Mouse (Mus musculus) left cerebral cortex, adult 2 months (tissue): Measurements from ENCODE around the gene Cdc26. TPM values are rescaled to one million over a fixed set of nuclear protein-coding genes. Genes with fewer than 3 reads are reported as not detected.
A peak's percentile ranks its signal among the peaks of the same experiment; 100 is the strongest.

Experiments
- DNase-seq, 2 experiments: peaks; one replicate each; pipeline ENCODE4 v3.0.0; 2021 to 2022; ENCODE audit warnings: low spot score in 2 of 2, mixed read lengths in 1 of 2; ENCODE audit errors: extremely low spot score in 1 of 2
- H3K27ac ChIP-seq: fragments of 200-600 bp; 2 replicates; pipeline ENCODE4 v1.8.1; 2022
- H3K4me3 ChIP-seq: fragments of 200-600 bp; 2 replicates; pipeline ENCODE4 v1.8.1; 2022
- CTCF ChIP-seq: fragments of 200-600 bp; IDR thresholded peaks from 2 replicates; pipeline ENCODE4 v1.8.1; 2022; ENCODE audit warnings: antibody characterized with exemption, mild to moderate bottlenecking, moderate library complexity
- intact Hi-C: fragments of 180-260 bp; cut with DNase I; formaldehyde crosslinking; loops from one replicate; pipeline ENCODE4 v1.15.1; 2025
- long read RNA-seq, 2 experiments: library from polyadenylated mRNA; stranded (forward); transcript quantifications; one replicate each; pipeline ENCODE4 v2.0.0; 2021; ENCODE audit warnings: borderline mapping rate in 2 of 2
- total RNA-seq, 2 experiments: library from RNA; stranded (reverse); gene quantifications; 2 replicates each; pipeline ENCODE4 v1.2.3; 2021

The Cdc26 gene
- 10 to 100 TPM; 42.3 to 43.4 TPM for total RNA-seq
- long read RNA-seq, experiment 1, transcript Cdc26-202 (3 exons, 654 nt), result minor isoform, 12 of 37 reads
- long read RNA-seq, experiment 1, transcript Cdc26-201 (4 exons, 819 nt), result major isoform, 21 of 37 reads
- long read RNA-seq, experiment 1, partial matches to known transcripts, result 1 of 37 reads
- long read RNA-seq, experiment 1, other reads (novel, unspliced or antisense), result 3 of 37 reads
- long read RNA-seq, experiment 2, transcript Cdc26-201 (4 exons, 819 nt), result major isoform, 20 of 30 reads
- long read RNA-seq, experiment 2, partial matches to known transcripts, result 4 of 30 reads
- long read RNA-seq, experiment 2, other reads (novel, unspliced or antisense), result 2 of 30 reads

GRCm38 (mm10) chr4:62408601-62409282 is at the start of gene Cdc26, which contains the start of gene Prpf4:
Gene Cdc26 (minus strand): TSS chr4:62408642.
Gene Prpf4 (plus strand): TSS chr4:62408797.
- H3K4me3 ChIP-seq, result peak within 1 kb of the TSS; percentile 95
- TF ChIP-seq CTCF, result no peak
- peak; percentile 95 to 97 for DNase-seq
- H3K27ac ChIP-seq, result peak within 1 kb of the TSS; percentile 79
- intact Hi-C loops, result loop anchor here (2.0 to 5.0 kb wide), 4 partner anchors 48 to 201 kb away; partner anchors contain the start of genes Alad, Fkbp15, Hdhd3 and Slc31a1

GRCm38 (mm10) chr4:62454995-62455394 is 46.6 kb upstream of the Cdc26 start:
- peak in 1 of 2 experiments; percentile 28 for DNase-seq

DNA sequence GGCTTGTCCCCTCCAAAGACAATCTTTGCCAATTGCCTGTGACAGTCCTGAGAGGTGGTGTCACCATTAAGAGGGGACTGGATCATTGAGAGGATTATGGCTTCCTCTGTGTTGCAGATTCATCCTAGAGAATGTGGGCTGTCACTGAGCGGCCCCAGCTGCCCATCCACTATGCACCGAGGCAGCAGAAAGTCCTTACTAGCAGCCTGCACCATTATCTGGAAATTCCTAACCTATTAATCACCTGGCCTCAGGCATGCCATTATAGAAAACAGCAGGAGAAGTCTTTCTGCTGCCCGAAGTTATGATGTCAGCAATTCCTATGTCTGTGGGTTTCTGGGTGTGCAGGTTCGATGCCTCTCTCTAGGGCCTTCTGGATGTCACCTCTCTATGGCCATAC is 32.5 kb upstream of the Cdc26 start:
- intact Hi-C loops, result no loop called here
- DNase-seq, result no peak
- Histone ChIP-seq H3K4me3 (no peak overlapping the region), H3K27ac (no peak overlapping the region)
- no peak for TF ChIP-seq CTCF

More at GRCm38 (mm10) chr4:62454995-62455394, 46.6 kb upstream of the Cdc26 start:
- intact Hi-C loops, result loop anchor here (5.0 kb wide), 3 partner anchors 42 to 307 kb away; partner anchors contain the start of gene Alad
- peak; percentile 72 for TF ChIP-seq CTCF
- Histone ChIP-seq H3K4me3 (no peak overlapping the region), H3K27ac (no peak overlapping the region)

- DNase-seq, result no peak
- H3K4me3 ChIP-seq, result no peak overlapping the region
- no peak for TF ChIP-seq CTCF
- intact Hi-C loops, result no loop called here
- H3K27ac ChIP-seq, result no peak overlapping the region
Observed at GRCm38 (mm10) chr4:62440544-62440943, 32.1 kb upstream of the Cdc26 start.

DNA sequence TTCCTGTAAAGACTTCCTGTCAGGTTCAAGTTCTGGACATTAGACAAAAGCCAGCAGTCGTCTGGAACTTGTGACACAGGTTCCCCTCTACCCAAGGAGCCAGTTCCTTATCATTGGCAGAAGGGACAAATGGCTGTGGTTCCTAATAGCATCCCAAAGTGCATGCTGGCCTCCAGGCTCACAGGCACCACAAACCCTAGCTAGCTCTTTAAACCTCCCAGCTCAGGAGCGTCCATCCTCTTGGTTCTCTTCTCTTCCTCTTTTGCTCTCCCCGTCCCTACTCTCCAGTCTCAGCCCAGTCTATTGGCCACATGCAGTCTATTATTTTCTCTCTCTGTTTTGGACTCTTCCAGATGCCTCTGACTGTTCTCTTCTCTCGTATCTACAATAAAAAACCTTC is 31.4 kb upstream of the Cdc26 start:
- DNase-seq, result no peak
- Histone ChIP-seq H3K4me3 (no peak overlapping the region), H3K27ac (no peak overlapping the region)
- intact Hi-C loops, result no loop called here
- TF ChIP-seq CTCF, result no peak

GRCm38 (mm10) chr4:62437871-62438270 is 29.4 kb upstream of the Cdc26 start:
- DNase-seq, result no peak
- no peak for TF ChIP-seq CTCF
- H3K27ac ChIP-seq, result no peak overlapping the region
- intact Hi-C loops, result no loop called here
- no peak overlapping the region for H3K4me3 ChIP-seq

DNA sequence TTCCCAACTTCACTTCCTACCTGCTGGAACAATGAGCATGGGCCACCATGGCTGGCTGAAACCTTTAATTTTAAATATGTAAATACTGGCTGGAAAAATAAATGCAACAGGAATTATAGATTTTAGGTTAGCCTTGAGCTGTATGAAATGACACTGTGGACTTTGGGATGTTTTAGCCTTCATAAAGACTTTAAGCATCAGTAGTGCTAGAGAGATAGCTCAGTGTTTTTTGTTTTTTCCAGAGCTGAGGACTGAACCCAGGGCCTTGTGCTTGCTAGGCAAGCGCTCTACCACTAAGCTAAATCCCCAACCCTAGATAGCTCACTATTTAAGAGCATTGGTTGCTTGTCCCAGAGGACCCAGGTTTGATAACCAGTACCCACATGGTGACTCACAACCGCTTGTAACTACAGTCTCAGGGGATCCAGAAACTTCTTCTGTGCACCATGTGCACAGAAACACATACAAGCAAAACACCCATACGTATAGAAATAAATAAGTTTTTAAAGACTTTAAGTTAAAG is 28.9 kb upstream of the Cdc26 start:
- H3K4me3 ChIP-seq, result no peak overlapping the region
- TF ChIP-seq CTCF, result no peak
- no peak for DNase-seq
- intact Hi-C loops, result no loop called here
- H3K27ac ChIP-seq, result no peak overlapping the region

GRCm38 (mm10) chr4:62435081-62435480 is 26.6 kb upstream of the Cdc26 start, which contains the start of gene Rnf183:
Gene Rnf183 (minus strand): TSS chr4:62435252.
- TF ChIP-seq CTCF, result no peak
- no peak for DNase-seq
- no peak within 1 kb of the TSS for H3K4me3 ChIP-seq
- H3K27ac ChIP-seq, result no peak within 1 kb of the TSS
- intact Hi-C loops, result no loop called here

DNA sequence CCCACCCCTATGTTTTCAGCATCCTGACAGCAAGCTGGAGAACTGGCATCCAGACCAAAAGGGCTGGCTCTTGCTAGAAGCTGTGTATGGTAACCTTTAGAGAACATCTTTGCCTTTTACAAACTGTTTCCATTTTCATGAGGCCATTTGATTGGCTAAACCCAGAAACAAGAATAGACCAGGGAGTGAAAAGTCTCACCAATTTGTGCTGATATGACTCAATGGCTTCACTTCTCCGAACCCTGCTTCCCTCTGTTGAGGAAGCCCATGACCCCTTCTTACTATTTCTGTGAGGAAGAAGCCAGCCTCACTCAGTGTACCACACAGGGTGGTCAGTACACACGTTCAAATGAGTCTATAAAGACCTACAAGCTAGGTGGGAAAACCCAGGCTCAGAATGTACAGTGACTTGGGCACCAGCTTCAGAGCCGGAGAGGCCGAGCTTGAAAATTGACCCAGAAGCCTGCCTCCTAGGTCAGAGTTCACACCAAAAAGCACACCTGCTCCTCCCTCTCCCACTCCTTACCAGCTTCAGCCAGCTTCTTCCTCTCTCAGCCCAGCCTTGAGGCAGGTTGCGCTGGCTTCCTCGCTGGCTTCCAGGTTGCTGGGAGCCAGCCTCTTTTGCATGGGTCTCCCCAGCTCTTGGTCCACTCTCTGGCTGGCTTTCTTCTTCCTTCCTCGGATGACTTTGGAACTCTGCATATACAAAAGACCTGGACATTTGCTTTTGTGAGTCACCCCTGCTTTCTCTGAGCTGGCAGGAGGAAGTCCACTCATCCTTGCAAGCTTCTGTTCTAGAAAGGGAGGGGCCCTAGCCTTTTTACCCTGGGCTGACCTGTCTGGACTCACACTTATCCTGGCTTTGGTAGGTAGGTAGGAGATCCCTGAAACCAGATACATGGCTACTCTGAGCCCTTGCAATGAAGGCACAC is 25.8 kb upstream of the Cdc26 start:
- TF ChIP-seq CTCF, result no peak
- DNase-seq, result no peak
- intact Hi-C loops, result no loop called here
- no peak overlapping the region for H3K27ac ChIP-seq
- no peak overlapping the region for H3K4me3 ChIP-seq

- no peak for DNase-seq
- Histone ChIP-seq H3K4me3 (no peak overlapping the region), H3K27ac (no peak overlapping the region)
- no peak for TF ChIP-seq CTCF
- intact Hi-C loops, result no loop called here
Observed at GRCm38 (mm10) chr4:62431522-62431921, 23.1 kb upstream of the Cdc26 start.

GRCm38 (mm10) chr4:62430678-62431077 is 22.2 kb upstream of the Cdc26 start:
- no peak for DNase-seq
- intact Hi-C loops, result no loop called here
- Histone ChIP-seq H3K27ac (no peak overlapping the region), H3K4me3 (no peak overlapping the region)
- TF ChIP-seq CTCF, result no peak
